Mouse (Mus musculus): ENCODE data around the gene Ttyh3.

Gene Ttyh3

DNA sequence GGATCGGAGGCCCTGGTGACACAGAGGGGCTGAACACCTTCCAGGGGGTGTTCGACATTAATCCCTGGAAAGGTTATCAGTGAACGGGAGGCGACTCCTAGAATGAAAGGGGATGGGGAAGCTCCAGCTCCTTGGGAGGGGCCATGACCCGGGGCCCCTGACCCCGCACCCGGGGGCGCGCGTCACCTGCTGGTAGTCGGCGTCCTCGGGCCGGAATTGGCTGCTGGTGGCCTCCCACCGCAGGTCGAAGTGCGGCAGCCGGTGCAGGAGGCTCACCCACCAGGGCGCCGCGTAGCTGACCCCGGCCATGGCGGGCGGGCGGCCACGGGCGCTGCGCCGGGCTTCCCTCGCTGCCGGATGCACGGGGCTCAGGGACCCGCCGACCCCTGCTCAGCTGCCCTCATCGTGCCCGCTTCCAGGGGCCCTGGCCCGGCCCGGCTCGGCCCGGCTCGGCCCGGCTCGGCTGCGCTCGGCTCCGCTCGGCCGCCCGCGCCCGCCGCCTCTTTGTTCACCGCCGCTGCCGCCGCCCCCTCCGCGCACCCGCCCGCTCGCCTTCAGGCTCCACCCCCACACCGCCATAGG lies at the start of gene Ttyh3:
Gene Ttyh3, minus strand, starts transcription at position 513 of the 582 bp plus-strand sequence.
- DNase-seq = no peak

DNA sequence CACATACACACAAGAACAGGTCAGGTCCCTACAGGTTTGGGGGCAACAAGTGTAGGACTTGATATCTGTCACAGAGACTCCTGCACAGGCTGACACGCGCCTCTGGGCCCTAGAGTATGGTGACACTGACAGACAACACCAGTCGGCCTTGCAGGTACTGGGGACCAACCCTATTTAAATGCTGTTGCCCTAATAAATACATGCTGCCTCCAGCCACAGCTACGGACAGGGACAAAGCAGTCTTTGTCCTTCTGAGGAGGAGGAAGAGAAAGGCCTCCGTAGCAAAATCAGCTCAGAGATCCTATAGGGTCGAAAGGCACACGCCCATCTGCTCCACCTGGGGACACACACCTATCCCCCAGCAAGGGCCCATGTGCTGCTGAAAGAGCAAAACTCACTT lies 47.2 kb upstream of the Ttyh3 start:
- no peak for DNase-seq

DNA sequence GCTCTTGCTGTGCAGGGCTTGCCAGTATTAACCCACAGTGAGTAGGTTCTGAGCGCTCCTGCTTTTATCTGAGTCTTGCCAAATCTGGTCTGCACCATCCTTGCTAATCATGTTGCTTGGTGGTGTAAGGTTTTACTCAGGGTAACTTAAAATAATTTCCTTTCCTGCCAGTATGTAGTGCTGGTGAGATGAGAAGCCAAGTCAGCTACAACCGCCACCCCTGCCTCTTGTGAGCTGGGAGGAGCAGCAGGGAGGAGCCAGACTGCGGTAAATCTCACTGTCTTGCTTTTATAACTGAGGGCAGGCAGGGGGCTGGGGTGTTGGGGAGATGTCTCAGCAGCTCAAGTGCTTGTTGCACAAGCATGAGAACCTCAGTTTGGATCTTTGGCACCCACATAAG lies 39.6 kb upstream of the Ttyh3 start:
- DNase-seq = no peak

DNA sequence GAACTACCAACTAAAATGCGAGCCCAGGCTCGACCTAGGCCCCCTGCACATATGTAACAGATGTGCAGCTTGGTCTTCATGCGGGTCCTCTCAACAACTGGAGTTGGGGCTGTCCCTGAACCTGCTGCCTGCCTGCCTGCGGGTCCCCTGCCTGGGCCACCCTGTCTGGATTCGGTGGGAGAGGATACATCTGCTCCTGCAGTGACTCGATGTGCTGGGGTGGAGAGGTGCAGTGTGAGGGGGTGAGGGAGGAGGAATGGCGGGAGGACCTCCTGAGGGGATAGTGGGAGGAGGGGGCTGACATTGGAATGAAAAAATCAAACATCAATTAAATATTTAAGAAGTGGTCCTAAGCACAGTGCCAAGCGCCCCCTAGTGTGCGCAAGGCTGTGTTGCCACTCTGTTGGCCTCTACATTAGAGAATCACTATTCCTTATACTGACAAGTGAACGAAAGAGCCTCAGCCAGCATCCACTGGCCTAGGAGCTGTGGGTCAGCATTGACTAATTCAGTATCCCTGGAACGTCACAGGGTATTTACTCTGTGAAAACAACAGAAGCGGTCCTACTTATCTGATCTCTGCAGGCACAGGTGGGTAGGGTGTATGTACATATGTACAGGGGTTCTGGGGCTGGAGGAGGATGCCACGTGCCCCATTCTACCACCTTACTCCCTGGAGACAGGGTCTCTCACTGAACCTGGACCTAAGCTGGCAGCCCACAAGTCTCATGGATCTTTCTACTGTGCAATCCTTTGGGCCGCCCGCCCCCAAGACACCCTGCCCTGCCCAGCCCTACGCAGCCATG lies 35.7 kb upstream of the Ttyh3 start:
- peak; percentile 70 to 74 for DNase-seq

DNA sequence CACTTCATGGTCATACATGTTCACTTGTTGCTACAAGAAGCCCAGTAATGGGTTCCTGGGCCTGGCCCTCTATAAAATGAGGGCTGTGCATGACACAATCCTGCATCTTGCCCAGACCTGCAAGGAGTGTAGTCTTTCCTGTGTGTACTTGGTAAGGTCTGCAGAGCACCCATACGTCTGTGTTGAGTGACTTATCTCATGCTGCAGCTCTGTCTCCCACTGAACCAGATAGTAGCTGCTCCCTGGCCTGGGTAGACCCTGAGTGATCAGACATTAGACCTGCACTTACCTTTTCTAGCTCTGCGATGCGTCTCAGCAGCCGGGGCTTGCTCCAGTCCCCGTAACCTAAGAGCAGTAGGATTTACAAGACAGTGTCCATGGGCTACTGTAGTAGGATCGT lies 33.3 kb upstream of the Ttyh3 start:
- DNase-seq = no peak

GRCm38 (mm10) chr5:140680950-140681349 lies 32.1 kb upstream of the Ttyh3 start:
- no peak for DNase-seq

GRCm38 (mm10) chr5:140680051-140680450 lies 31.2 kb upstream of the Ttyh3 start:
- DNase-seq = no peak

DNA sequence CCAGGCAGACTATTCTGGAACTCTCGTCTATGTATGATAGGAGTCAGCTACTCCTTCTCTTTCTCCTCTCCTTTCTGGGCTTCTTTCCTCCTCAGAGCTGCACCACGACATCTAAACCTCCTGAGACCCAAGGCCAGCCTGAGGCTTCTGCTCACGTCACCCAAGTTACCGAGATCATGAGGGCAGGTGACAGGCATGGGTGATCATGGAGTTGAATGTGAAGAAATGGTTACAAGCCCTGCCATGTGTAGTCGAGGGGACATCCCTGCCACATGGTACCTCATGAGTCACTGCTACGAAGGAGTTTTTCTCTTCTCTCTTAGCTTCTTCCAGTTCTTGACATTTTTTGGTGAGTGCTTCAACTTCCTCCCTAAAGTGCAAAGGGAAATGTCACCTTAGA lies 28.3 kb upstream of the Ttyh3 start:
- no peak for DNase-seq

- no peak for DNase-seq
Measured at GRCm38 (mm10) chr5:140675640-140676039, 26.8 kb upstream of the Ttyh3 start.

DNA sequence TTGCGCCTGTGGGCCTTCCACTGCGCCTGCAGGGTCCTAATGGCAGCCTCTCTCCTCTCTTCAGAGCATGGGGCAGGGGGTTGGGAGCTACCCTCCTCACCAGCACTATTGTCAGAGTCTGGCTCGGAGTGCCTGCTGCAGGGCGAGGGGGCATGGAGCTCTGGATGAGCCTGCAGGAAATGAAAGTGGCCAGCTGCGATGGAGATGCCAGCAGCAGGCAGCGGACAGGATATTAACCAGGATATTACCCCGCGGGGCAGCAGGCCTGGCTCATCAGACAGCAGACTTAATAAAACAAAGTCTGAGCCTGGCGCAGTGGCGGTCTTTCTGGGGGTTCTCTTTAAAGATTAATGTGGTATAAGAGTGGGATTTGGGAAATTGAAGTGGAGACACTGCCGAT lies 26.2 kb upstream of the Ttyh3 start:
- no peak for DNase-seq

GRCm38 (mm10) chr5:140674036-140674435 lies 25.2 kb upstream of the Ttyh3 start:
- no peak for DNase-seq

GRCm38 (mm10) chr5:140672603-140673002 lies 23.8 kb upstream of the Ttyh3 start:
- DNase-seq = peak in 1 of 2 experiments; percentile 40

DNA sequence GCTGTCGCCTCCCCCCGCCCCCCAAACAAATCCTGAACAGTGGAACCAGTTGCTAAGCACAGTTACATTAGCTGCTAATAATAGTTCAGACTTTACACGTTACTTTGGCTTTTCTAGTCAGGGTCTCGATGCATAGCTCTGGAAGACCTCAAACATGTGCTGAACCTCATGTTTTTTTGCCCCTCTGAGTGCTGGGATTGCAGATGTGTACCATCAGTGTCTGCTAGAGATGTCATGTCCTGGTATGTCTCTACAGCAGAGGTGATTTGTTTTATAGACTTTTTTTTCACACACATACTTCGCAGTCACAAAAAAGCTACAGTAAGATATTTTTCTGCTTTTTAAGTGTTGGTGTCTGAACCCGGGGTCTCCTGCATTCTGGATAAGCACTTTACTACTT lies 23.3 kb upstream of the Ttyh3 start:
- DNase-seq = no peak

DNA sequence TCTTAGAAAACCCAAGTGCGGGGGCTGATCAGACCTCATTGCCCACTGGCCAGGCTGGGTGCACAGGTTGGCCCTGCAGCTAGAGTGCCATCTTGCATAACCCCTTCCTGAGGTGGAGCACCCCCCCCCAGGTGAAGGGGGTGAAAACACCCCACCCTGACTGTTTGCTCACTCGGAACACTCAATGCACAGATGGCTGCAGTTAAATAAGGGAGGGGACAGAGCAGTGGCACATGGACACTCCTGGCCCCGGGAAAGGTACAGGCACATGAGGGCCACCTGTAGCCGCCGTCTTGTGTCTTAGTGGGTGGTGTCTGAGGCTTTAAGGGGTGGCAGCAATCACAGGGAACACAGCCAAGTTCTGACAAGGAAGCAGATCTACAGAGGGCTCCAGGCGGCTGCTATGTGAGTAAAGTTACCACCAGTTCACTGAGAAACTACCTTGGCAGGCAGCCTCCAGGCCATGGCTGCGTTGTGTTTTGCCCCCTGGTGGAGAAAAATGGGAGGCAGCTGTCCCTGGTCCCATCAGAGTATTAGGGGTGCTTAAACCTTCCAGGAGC lies 14.9 kb upstream of the Ttyh3 start:
- peak; percentile 80 to 85 for DNase-seq

GRCm38 (mm10) chr5:140662741-140663592 lies 14.1 kb upstream of the Ttyh3 start:
- peak in 1 of 2 experiments; percentile 52 for DNase-seq

GRCm38 (mm10) chr5:140661875-140662643 lies 13.2 kb upstream of the Ttyh3 start:
- DNase-seq = no peak

GRCm38 (mm10) chr5:140661427-140661826 lies 12.6 kb upstream of the Ttyh3 start:
- no peak for DNase-seq

DNA sequence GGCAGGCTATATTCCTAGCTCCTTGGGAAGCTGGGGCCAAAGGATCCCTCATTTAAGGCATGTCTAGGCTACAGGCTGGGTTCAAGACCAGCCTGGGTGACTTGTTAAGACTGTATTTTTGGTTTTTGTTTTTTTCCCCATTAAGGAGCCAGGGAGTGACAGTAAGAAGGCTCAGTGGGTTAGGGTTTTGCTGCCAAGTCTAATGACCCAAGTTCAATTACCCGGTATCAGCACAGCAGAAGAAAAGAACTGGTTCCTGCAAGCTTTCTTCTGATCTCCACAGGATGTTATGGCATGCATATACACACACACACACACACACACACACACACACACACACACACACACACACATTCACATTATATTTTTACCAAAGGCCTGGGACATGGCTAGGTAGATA lies 11.6 kb upstream of the Ttyh3 start:
- no peak for DNase-seq

GRCm38 (mm10) chr5:140659607-140660272 lies 10.9 kb upstream of the Ttyh3 start:
- peak in 1 of 2 experiments; percentile 45 for DNase-seq

DNA sequence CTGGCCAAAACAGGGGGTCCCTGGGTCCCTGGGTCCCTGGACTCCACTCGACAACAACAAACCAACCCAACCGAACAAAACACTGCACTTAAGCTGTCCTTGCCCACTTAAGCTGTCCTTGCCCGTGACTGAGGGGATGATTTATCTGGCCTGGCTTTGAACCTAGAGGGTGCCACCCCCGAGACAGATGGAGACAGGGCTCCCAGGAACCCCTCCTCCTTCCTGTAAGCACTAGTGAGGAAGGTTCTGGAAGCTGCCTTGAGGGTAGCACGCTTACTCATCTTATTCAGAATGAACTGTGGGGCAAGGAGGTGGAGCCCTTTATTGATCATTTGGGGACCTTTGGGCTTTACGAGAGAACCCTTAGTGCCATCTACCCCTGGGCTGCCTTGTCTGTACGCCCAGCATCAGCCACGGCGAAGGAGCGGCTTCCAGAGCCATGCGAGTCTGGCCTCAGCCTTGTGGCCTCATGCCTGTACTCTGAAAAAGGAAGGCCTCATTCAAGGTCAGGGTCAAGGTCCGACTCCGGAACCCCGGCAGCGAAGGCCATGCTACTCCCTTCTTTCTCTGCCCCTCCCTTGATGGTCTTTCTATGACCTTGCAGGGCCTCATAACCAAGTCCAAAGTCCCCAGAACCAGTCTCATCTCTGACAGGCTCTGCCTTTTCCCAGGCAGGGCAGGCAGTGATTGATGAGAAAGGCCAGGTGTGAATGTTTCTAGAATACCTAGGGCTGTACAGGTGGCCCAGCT lies 5.4 kb upstream of the Ttyh3 start:
- DNase-seq = no peak

- DNase-seq = peak; percentile 42 to 54
Measured at GRCm38 (mm10) chr5:140652587-140652986, 3.8 kb upstream of the Ttyh3 start.

Data from kidney, postnatal 4 days (tissue).